Mouse (Mus musculus) Patski (cell line): Measurements from ENCODE around the gene Pnpla5. TPM values are rescaled to one million over a fixed set of nuclear protein-coding genes. Genes with fewer than 3 reads are reported as not detected.

ENCODE experiments used
- ATAC-seq: fragments of 100-300 bp; one replicate; pipeline ENCODE4 v1.8.0; 2021
- CTCF ChIA-PET: fragments of 350-600 bp; sonication (Branson Sonifier 250); formaldehyde crosslinking; loops from one replicate; lab custom pipeline; 2022; ENCODE audit warnings: inconsistent platforms; lab: Charles Lee
- POLR2A ChIA-PET: fragments of 350-600 bp; sonication (Branson Sonifier 250); formaldehyde crosslinking; loops from one replicate; lab custom pipeline; 2022; ENCODE audit warnings: antibody characterized with exemption, inconsistent platforms; lab: Charles Lee
- DNase-seq: peaks from one replicate; pipeline ENCODE4 v3.0.0-alpha.2; 2011; ENCODE audit warnings: low read depth, low spot score
- H3K27me3 ChIP-seq: fragments of 371-371 bp; one replicate; pipeline ENCODE4 v1.5.1; 2021
- CTCF ChIP-seq: fragments of 100-300 bp; IDR thresholded peaks from one replicate; pipeline ENCODE4 v1.5.1; 2021
- in situ Hi-C: fragments of 300-500 bp; cut with MboI; formaldehyde crosslinking; loops from 3 replicates; pipeline ENCODE4 v1.11.1; 2018; ENCODE audit warnings: low pct_unique_long_range_greater_than_20kb, mixed read lengths
- polyA plus RNA-seq: library from polyadenylated mRNA; unstranded; gene quantifications from one replicate; pipeline ENCODE4 v1.2.3, GENCODE M21; 2021

Pnpla5 gene
- polyA plus RNA-seq, 1 experiment from 2014 or later, result not detected

DNA sequence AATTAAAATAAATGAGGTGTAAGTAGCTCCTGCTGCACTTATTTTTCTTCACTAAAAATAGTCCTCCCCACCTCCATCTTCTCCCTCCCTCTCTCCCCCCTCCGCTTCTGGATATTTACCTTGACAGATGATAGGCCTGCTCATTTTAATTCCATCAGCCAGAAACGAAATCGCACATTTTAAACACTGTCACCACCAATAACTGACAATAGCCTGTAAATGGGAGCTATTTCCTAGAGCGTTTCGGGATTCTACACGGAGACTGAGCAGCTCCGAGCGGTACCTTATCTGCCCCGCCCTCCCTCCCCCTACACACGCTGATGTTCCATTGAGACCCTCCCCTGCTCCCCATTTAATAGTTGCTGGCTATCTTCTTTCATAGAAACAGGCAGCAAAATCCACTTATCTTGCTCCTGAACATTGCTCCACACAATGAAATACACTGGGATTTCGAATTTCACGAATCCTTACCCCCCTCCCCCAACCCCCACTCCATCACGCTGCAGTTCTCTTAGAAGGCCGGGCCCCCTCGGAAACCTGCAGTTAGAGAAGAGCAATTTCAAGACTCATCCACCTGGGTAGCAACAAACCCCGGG lies 53.4 kb downstream of the Pnpla5 start:
- ChIA-PET CTCF (no interaction called here), POLR2A (no interaction called here)
- no peak for ATAC-seq
- in situ Hi-C loops, result no loop called here
- TF ChIP-seq CTCF, result no peak
- peaks cover 23% of the 10 kb centered on the region for H3K27me3 ChIP-seq
- no peak for DNase-seq

DNA sequence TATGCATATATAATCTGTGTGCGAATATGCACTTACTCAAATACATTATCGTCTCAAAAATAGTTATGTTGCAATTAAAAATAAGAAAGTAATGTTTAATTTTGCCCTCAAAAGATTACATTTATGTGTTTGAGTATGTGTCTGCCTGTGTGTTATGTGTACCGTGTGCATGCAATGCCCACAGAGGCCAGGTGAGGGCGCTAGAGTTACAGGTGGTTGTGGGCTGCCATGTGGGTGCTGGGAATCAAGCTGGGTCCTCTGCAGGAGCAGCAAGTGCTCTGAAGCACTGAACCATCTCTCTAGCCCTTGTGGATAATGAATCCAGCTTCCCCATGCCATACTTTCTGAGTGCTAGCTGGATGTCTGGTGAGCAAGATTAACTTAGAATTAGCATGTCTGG lies 57.3 kb downstream of the Pnpla5 start:
- ATAC-seq (no peak), DNase-seq (no peak)
- CTCF ChIA-PET, result no interaction called here
- peaks cover 18% of the 10 kb centered on the region for H3K27me3 ChIP-seq
- TF ChIP-seq CTCF, result peak; percentile 53
- in situ Hi-C loops, result no loop called here
- POLR2A ChIA-PET, result no interaction called here

DNA sequence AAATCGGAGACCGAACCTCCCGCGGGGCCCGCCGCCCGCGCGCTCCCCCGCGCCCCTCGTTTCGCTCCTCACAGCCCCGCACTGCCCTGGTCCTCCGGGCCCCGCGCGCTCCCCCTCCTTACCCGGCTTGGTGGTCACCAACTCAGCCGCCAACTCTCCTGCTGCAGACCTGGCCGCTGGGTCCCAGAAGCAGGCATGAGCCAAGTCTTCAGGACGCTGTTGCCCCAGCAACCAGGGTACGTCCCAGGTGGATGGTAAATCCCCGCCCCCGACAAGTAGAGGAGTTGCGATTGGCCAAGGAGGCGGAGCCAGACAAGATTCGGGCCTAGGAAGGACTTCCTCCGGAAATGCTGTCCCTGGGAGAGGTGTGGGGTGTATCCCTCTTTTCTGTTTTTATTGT lies 57.8 kb downstream of the Pnpla5 start, which contains the start of gene Efcab6:
Gene Efcab6 (minus strand): TSS at position 240 of the 400 bp plus-strand sequence.
- TF ChIP-seq CTCF, result no peak
- H3K27me3 ChIP-seq, result peaks cover 13% of the 10 kb centered on the region
- DNase-seq (no peak), ATAC-seq (no peak)
- in situ Hi-C loops, result no loop called here
- ChIA-PET CTCF (no interaction called here), POLR2A (no interaction called here)

Other genes with a start within 250 kb of the Pnpla5 start
- gene Efcab6, start 57.8 kb downstream of the Pnpla5 start, polyA plus RNA-seq, result not detected
- gene Sult4a1, start 17.4 kb downstream of the Pnpla5 start, polyA plus RNA-seq, result 0.83 TPM
- gene Pnpla3, start 44.7 kb upstream of the Pnpla5 start, polyA plus RNA-seq, result 0.18 TPM
- 151 TPM for gene Samm50, start 69.1 kb upstream of the Pnpla5 start, polyA plus RNA-seq
- 0.06 TPM for gene Parvb, start 108.9 kb upstream of the Pnpla5 start, polyA plus RNA-seq
- gene Parvg, start 200.9 kb upstream of the Pnpla5 start, polyA plus RNA-seq, result not detected